Comparison of ENCODE assay signal across 8 mouse cellular contexts in genomic region chr2:29633101-29633554, GRCm38 (mm10). TPM values are rescaled to one million over a fixed set of nuclear protein-coding genes. Genes with fewer than 3 reads are reported as not detected.
DNase-seq lines count a peak whose midpoint lies in the region; ATAC-seq lines count a peak whose summit lies in the region.

No protein-coding gene starts in this region.

- no peak overlapping the region for H3K4me3 ChIP-seq in forebrain, embryonic 10.5 days
- H3K4me3 ChIP-seq in forebrain, embryonic 11.5 days (ENCODE audit: low read depth, low read length), result no peak overlapping the region
- H3K4me3 ChIP-seq in heart, embryonic 13.5 days, result no peak overlapping the region

- ATAC-seq in forebrain, embryonic 11.5 days (replicated peaks; ENCODE audit: low FRiP score), result no peak
- ATAC-seq in heart, embryonic 13.5 days (ENCODE audit: extremely low read depth, insufficient number of reproducible peaks, low FRiP score, low TSS enrichment), result peak; percentile 62; the same call in 1 of the 2 replicates

- DNase-seq in forebrain, embryonic 10.5 days (ENCODE audit: extremely low spot score, low spot score), result no peak
- no peak for DNase-seq in forebrain, embryonic 11.5 days (ENCODE audit: low spot score)
- peak; percentile 70 for DNase-seq in ZHBTc4 (ENCODE audit: low read depth, low spot score)
- DNase-seq in embryo, embryonic 11.5 days (ENCODE audit: low read depth, low spot score), result peak; percentile 19
- DNase-seq in kidney, postnatal 10 days, result peak; percentile 96
- DNase-seq in lung, postnatal 4 days, result peak; percentile 89 to 92
- DNase-seq in thymus, postnatal 25 days, result no peak

- H3K4me1 ChIP-seq in forebrain, embryonic 10.5 days, result peaks cover 32% of the 10 kb centered on the region
- H3K4me1 ChIP-seq in forebrain, embryonic 11.5 days (replicated peaks; ENCODE audit: control insufficient read depth, insufficient read depth, low read length), result no peaks in the 10 kb centered on the region; the same call in 1 of the 2 replicates
- H3K4me1 ChIP-seq in heart, embryonic 13.5 days, result peaks cover 85% of the 10 kb centered on the region

- peak overlapping the region; percentile 20; the same call in 1 of the 2 replicates for H3K27ac ChIP-seq in forebrain, embryonic 10.5 days
- H3K27ac ChIP-seq in forebrain, embryonic 11.5 days (ENCODE audit: low read depth, low read length), result no peak overlapping the region
- H3K27ac ChIP-seq in heart, embryonic 13.5 days (replicated peaks), result peak overlapping the region; percentile 88

- no peaks in the 10 kb centered on the region for H3K9me3 ChIP-seq in forebrain, embryonic 10.5 days
- H3K9me3 ChIP-seq in forebrain, embryonic 11.5 days (ENCODE audit: control insufficient read depth, low read length), result no peaks in the 10 kb centered on the region
- H3K9me3 ChIP-seq in heart, embryonic 13.5 days, result no peaks in the 10 kb centered on the region

- peaks cover 27% of the 10 kb centered on the region for H3K36me3 ChIP-seq in forebrain, embryonic 10.5 days (replicated peaks)
- no peaks in the 10 kb centered on the region for H3K36me3 ChIP-seq in forebrain, embryonic 11.5 days (ENCODE audit: control insufficient read depth, insufficient read depth, low read length)
- H3K36me3 ChIP-seq in heart, embryonic 13.5 days, result peaks cover 7% of the 10 kb centered on the region; the same call in 1 of the 2 replicates

- no peak overlapping the region for H3K4me2 ChIP-seq in forebrain, embryonic 11.5 days (ENCODE audit: low read depth, low read length, severe bottlenecking)
- H3K4me2 ChIP-seq in heart, embryonic 13.5 days, result peak overlapping the region; percentile 24; the same call in 1 of the 2 replicates

- WGBS in forebrain, embryonic 10.5 days, result 86% methylated on average over 6 of the region's 6 CpGs
- 73% methylated on average over 6 of the region's 6 CpGs for WGBS in forebrain, embryonic 11.5 days
- 15% methylated on average over 6 of the region's 6 CpGs for WGBS in heart, embryonic 13.5 days

- H3K27me3 ChIP-seq in forebrain, embryonic 10.5 days (ENCODE audit: poor library complexity, severe bottlenecking), result no peaks in the 10 kb centered on the region
- no peaks in the 10 kb centered on the region for H3K27me3 ChIP-seq in forebrain, embryonic 11.5 days (ENCODE audit: control insufficient read depth, insufficient read depth, low read length)
- H3K27me3 ChIP-seq in heart, embryonic 13.5 days (replicated peaks), result no peaks in the 10 kb centered on the region

- no peak overlapping the region; the same call in 1 of the 2 replicates for H3K9ac ChIP-seq in forebrain, embryonic 11.5 days (ENCODE audit: low read length)
- H3K9ac ChIP-seq in heart, embryonic 13.5 days, result peak overlapping the region; percentile 47

RNA-seq across cellular contexts. Expression of gene Rapgef1, which starts 13.6 kb away (rescaled TPM):
- 15.9 and 17.2 TPM in 2 replicates for polyA plus RNA-seq in forebrain, embryonic 10.5 days (2016; fragmentation: Nextera tagmentation; extraction: Ambion mirVana)
- 23.0 and 26.2 TPM in 2 replicates for polyA plus RNA-seq in forebrain, embryonic 11.5 days (2014; fragmentation: Nextera tagmentation; extraction: Ambion mirVana)
- polyA plus RNA-seq in heart, embryonic 13.5 days (2015; fragmentation: Nextera tagmentation; extraction: Ambion mirVana), result 8.4 and 9.7 TPM in 2 replicates

Comparison
In these comparisons a context has a peak if more than half of its experiments do, and no peak if none do; other contexts are left out.
1. DNase-seq: peak in ZHBTc4 (single experiment), embryo, embryonic 11.5 days (single experiment), kidney, postnatal 10 days (single experiment) and lung, postnatal 4 days (2 of 2); none in forebrain, embryonic 10.5 days (single experiment), forebrain, embryonic 11.5 days (single experiment) and thymus, postnatal 25 days (single experiment).